In the genomic region with DNA sequence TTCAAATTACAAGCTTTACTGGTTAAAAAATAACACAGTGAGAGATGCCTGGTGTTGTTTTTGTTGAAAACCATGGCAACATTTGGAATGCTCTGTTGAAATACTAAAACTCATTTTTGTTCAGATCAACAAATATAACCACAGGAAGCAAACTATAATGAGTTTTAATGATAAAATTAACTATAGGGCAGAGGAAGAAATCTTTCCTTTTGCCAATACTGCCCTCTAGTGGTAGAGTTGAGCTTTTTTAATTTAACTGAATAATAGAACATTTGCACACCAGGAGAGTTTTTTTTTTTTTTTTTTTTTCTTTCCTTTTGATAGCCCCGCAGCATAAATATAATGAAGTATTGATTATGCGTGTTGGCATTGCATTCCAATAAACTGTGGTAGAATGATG, we compare ENCODE assay signal across 9 mouse cellular contexts.
A peak's percentile ranks its signal among the peaks of the same experiment; 100 is the strongest.
DNase-seq lines count a peak whose midpoint lies in the region; ATAC-seq and TF ChIP-seq lines count a peak whose summit lies in the region.
"Had no signal": no experiment of that assay in that cellular context is flagged by ENCODE, and none has a peak within 500 bp of the region (broad histone marks: within the 10 kb centered on the region; RNA-seq: fewer than 3 reads in every experiment).

No protein-coding gene starts in this region.

- DNase-seq in embryonic facial prominence, embryonic 11.5 days (ENCODE audit: low spot score), result peak; percentile 70
- DNase-seq in embryonic facial prominence, embryonic 10.5 days (ENCODE audit: low spot score), result no peak
- DNase-seq in limb, embryonic 14.5 days (ENCODE audit: low spot score), result peak; percentile 72
- DNase-seq in limb, embryonic 10.5 days (ENCODE audit: low spot score), result no peak
- DNase-seq in brain, adult 2 months (ENCODE audit: low read depth, low spot score), result peak; percentile 40
- DNase-seq in spleen, postnatal 36 days (ENCODE audit: low spot score in 2 of 2), result no peak
- DNase-seq in cerebellum, adult 9-11 months, result no peak

- TF ChIP-seq POLR2A in limb, embryonic 14.5 days (IDR thresholded peaks at IDR 0.05; ENCODE audit: borderline replicate concordance, extremely low read depth, insufficient read depth, insufficient read length), result no peak

- ATAC-seq in embryonic facial prominence, embryonic 11.5 days (replicated peaks; ENCODE audit: insufficient number of reproducible peaks, low FRiP score, low TSS enrichment, low read depth), result no peak
- ATAC-seq in limb, embryonic 14.5 days (ENCODE audit: low FRiP score, low read depth), result no peak
- ATAC-seq in midbrain, embryonic 15.5 days (replicated peaks), result peak; percentile 6; the same call in 1 of the 2 replicates

- no peaks in the 10 kb centered on the region for H3K9me3 ChIP-seq in embryonic facial prominence, embryonic 11.5 days (replicated peaks; ENCODE audit: control insufficient read depth, low read length)
- H3K9me3 ChIP-seq in embryonic facial prominence, embryonic 10.5 days, result no peaks in the 10 kb centered on the region
- no peaks in the 10 kb centered on the region for H3K9me3 ChIP-seq in limb, embryonic 14.5 days (ENCODE audit: control insufficient read depth, low read length)
- H3K9me3 ChIP-seq in limb, embryonic 10.5 days (replicated peaks), result no peaks in the 10 kb centered on the region
- no peaks in the 10 kb centered on the region for H3K9me3 ChIP-seq in midbrain, embryonic 15.5 days

- no peak overlapping the region for H3K27ac ChIP-seq in embryonic facial prominence, embryonic 11.5 days (replicated peaks; ENCODE audit: low read depth, low read length)
- H3K27ac ChIP-seq in embryonic facial prominence, embryonic 10.5 days (replicated peaks), result no peak overlapping the region
- H3K27ac ChIP-seq in limb, embryonic 14.5 days (replicated peaks; ENCODE audit: low read depth, low read length), result no peak overlapping the region
- no peak overlapping the region for H3K27ac ChIP-seq in limb, embryonic 10.5 days
- no peak overlapping the region for H3K27ac ChIP-seq in midbrain, embryonic 15.5 days
- H3K27ac ChIP-seq: macrophage had no signal

- WGBS in embryonic facial prominence, embryonic 11.5 days, result 26% methylated on average over 2 of the region's 2 CpGs
- WGBS in embryonic facial prominence, embryonic 10.5 days, result 30% methylated on average over 2 of the region's 2 CpGs
- WGBS in limb, embryonic 14.5 days, result 20% methylated on average over 2 of the region's 2 CpGs
- WGBS in limb, embryonic 10.5 days, result 36% methylated on average over 2 of the region's 2 CpGs
- WGBS in midbrain, embryonic 15.5 days, result 15% methylated on average over 2 of the region's 2 CpGs

- no peak overlapping the region for H3K9ac ChIP-seq in embryonic facial prominence, embryonic 11.5 days (replicated peaks; ENCODE audit: low read length)
- H3K9ac ChIP-seq in limb, embryonic 14.5 days (ENCODE audit: low read depth, low read length, severe bottlenecking), result no peak overlapping the region
- no peak overlapping the region for H3K9ac ChIP-seq in midbrain, embryonic 15.5 days

- H3K27me3 ChIP-seq in embryonic facial prominence, embryonic 11.5 days (ENCODE audit: control insufficient read depth, insufficient read depth, low read length), result no peaks in the 10 kb centered on the region
- H3K27me3 ChIP-seq in embryonic facial prominence, embryonic 10.5 days (replicated peaks; ENCODE audit: low read depth, poor library complexity, severe bottlenecking), result no peaks in the 10 kb centered on the region
- H3K27me3 ChIP-seq in limb, embryonic 14.5 days (ENCODE audit: control insufficient read depth, insufficient read depth, low read length), result no peaks in the 10 kb centered on the region
- no peaks in the 10 kb centered on the region for H3K27me3 ChIP-seq in limb, embryonic 10.5 days (ENCODE audit: low read depth, poor library complexity, severe bottlenecking)
- H3K27me3 ChIP-seq in midbrain, embryonic 15.5 days (replicated peaks), result no peaks in the 10 kb centered on the region

- no peak overlapping the region for H3K4me3 ChIP-seq in embryonic facial prominence, embryonic 11.5 days (ENCODE audit: low read depth, low read length)
- H3K4me3 ChIP-seq in embryonic facial prominence, embryonic 10.5 days, result no peak overlapping the region
- H3K4me3 ChIP-seq in limb, embryonic 14.5 days (replicated peaks; ENCODE audit: low read length), result no peak overlapping the region
- no peak overlapping the region for H3K4me3 ChIP-seq in limb, embryonic 10.5 days
- no peak overlapping the region for H3K4me3 ChIP-seq in midbrain, embryonic 15.5 days

- H3K36me3 ChIP-seq in embryonic facial prominence, embryonic 11.5 days (replicated peaks; ENCODE audit: control insufficient read depth, insufficient read depth, low read depth, low read length), result no peaks in the 10 kb centered on the region
- H3K36me3 ChIP-seq in embryonic facial prominence, embryonic 10.5 days (replicated peaks), result no peaks in the 10 kb centered on the region
- H3K36me3 ChIP-seq in limb, embryonic 14.5 days (ENCODE audit: control insufficient read depth, insufficient read depth, low read length), result no peaks in the 10 kb centered on the region
- H3K36me3 ChIP-seq in limb, embryonic 10.5 days, result no peaks in the 10 kb centered on the region
- H3K36me3 ChIP-seq in midbrain, embryonic 15.5 days (replicated peaks), result no peaks in the 10 kb centered on the region

- H3K4me2 ChIP-seq in embryonic facial prominence, embryonic 11.5 days (ENCODE audit: low read depth, low read length), result no peak overlapping the region
- no peak overlapping the region for H3K4me2 ChIP-seq in limb, embryonic 14.5 days (replicated peaks; ENCODE audit: low read depth, low read length, severe bottlenecking)
- no peak overlapping the region for H3K4me2 ChIP-seq in midbrain, embryonic 15.5 days

- H3K4me1 ChIP-seq in embryonic facial prominence, embryonic 11.5 days (ENCODE audit: control insufficient read depth, insufficient read depth, low read length), result no peaks in the 10 kb centered on the region; the same call in 1 of the 2 replicates
- no peaks in the 10 kb centered on the region for H3K4me1 ChIP-seq in embryonic facial prominence, embryonic 10.5 days
- no peaks in the 10 kb centered on the region for H3K4me1 ChIP-seq in limb, embryonic 14.5 days (ENCODE audit: control insufficient read depth, insufficient read depth, low read length)
- H3K4me1 ChIP-seq in limb, embryonic 10.5 days, result peaks cover 7% of the 10 kb centered on the region; the same call in 1 of the 2 replicates
- H3K4me1 ChIP-seq in midbrain, embryonic 15.5 days, result no peaks in the 10 kb centered on the region

Comparison
In these comparisons a context has a peak if more than half of its experiments do, and no peak if none do; other contexts are left out.
1. DNase-seq: peak in embryonic facial prominence, embryonic 11.5 days (single experiment), limb, embryonic 14.5 days (single experiment) and brain, adult 2 months (single experiment); none in embryonic facial prominence, embryonic 10.5 days (single experiment), limb, embryonic 10.5 days (single experiment), spleen, postnatal 36 days (0 of 2) and cerebellum, adult 9-11 months (single experiment).